Mouse (Mus musculus) granulocyte monocyte progenitor cell, adult 5-6 weeks (primary cell): ENCODE measurements around the gene Arfgap2. TPM values are rescaled to one million over a fixed set of nuclear protein-coding genes. Genes with fewer than 3 reads are reported as not detected.
A peak's percentile ranks its signal among the peaks of the same experiment; 100 is the strongest.

Source experiments
- ATAC-seq: replicated peaks from 2 replicates; pipeline ENCODE4 v1.8.0; 2016; ENCODE audit warnings: mild to moderate bottlenecking, moderate TSS enrichment, inconsistent platforms; ENCODE audit not compliant: poor library complexity, severe bottlenecking
- total RNA-seq, 2 experiments: library from RNA; stranded (forward) in 1 of 2; stranded (reverse) in 1 of 2; fragments of 200-712, 200-1000 nt in 1 of 2; fragments of >200 nt in 1 of 2; fragmentation: Nextera tagmentation in 1 of 2; gene quantifications; 2 replicates each; pipeline ENCODE4 v1.2.3; 2014 to 2017

Arfgap2 gene
- total RNA-seq, 2 experiments from 2014 or later: 41.7 to 46.6 TPM

- no peak for ATAC-seq
Observed at GRCm38 (mm10) chr2:91258054-91258453, 6.7 kb upstream of the Arfgap2 start.

GRCm38 (mm10) chr2:91258830-91259229, 5.9 kb upstream of the Arfgap2 start:
- no peak for ATAC-seq

GRCm38 (mm10) chr2:91259493-91259892, 5.3 kb upstream of the Arfgap2 start:
- ATAC-seq: no peak

- ATAC-seq: no peak
Observed at GRCm38 (mm10) chr2:91263692-91264660, 798 bp upstream of the Arfgap2 start.

GRCm38 (mm10) chr2:91268042-91268441, 3.3 kb downstream of the Arfgap2 start:
- no peak for ATAC-seq

- ATAC-seq: no peak
Observed at GRCm38 (mm10) chr2:91268706-91269105, 3.9 kb downstream of the Arfgap2 start.

GRCm38 (mm10) chr2:91269687-91270133, 4.9 kb downstream of the Arfgap2 start:
- ATAC-seq: no peak

- no peak for ATAC-seq
Observed at GRCm38 (mm10) chr2:91278749-91279371, 14.1 kb downstream of the Arfgap2 start.

- no peak for ATAC-seq
Observed at GRCm38 (mm10) chr2:91279372-91279755, 14.6 kb downstream of the Arfgap2 start.

GRCm38 (mm10) chr2:91281366-91281765, 16.6 kb downstream of the Arfgap2 start:
- ATAC-seq: no peak

GRCm38 (mm10) chr2:91283972-91284371, 19.2 kb downstream of the Arfgap2 start:
- ATAC-seq: no peak

GRCm38 (mm10) chr2:91284375-91285199, 19.8 kb downstream of the Arfgap2 start:
- ATAC-seq: no peak

GRCm38 (mm10) chr2:91285885-91286505, 21.2 kb downstream of the Arfgap2 start:
- peak; percentile 78 for ATAC-seq

GRCm38 (mm10) chr2:91287563-91287962, 22.8 kb downstream of the Arfgap2 start:
- ATAC-seq: no peak

GRCm38 (mm10) chr2:91291197-91292007, 26.6 kb downstream of the Arfgap2 start:
- ATAC-seq: no peak

- no peak for ATAC-seq
Observed at GRCm38 (mm10) chr2:91294226-91294625, 29.5 kb downstream of the Arfgap2 start.

- ATAC-seq: no peak
Observed at GRCm38 (mm10) chr2:91295895-91296294, 31.1 kb downstream of the Arfgap2 start.

GRCm38 (mm10) chr2:91299156-91299555, 34.4 kb downstream of the Arfgap2 start:
- no peak for ATAC-seq

GRCm38 (mm10) chr2:91300784-91301183, 36.0 kb downstream of the Arfgap2 start:
- ATAC-seq: no peak
